Mouse (Mus musculus) lung, postnatal 0 days (tissue): Measurements from ENCODE around the gene Snta1.

ENCODE experiments used
- CTCF ChIP-seq: IDR thresholded peaks from 2 replicates; pipeline ENCODE4 v1.5.1; 2016; ENCODE audit warnings: antibody characterized with exemption, mild to moderate bottlenecking
- EP300 ChIP-seq: IDR thresholded peaks from 2 replicates; pipeline ENCODE4 v1.6.1; 2016; ENCODE audit warnings: antibody characterized with exemption, mild to moderate bottlenecking, control low read depth

DNA sequence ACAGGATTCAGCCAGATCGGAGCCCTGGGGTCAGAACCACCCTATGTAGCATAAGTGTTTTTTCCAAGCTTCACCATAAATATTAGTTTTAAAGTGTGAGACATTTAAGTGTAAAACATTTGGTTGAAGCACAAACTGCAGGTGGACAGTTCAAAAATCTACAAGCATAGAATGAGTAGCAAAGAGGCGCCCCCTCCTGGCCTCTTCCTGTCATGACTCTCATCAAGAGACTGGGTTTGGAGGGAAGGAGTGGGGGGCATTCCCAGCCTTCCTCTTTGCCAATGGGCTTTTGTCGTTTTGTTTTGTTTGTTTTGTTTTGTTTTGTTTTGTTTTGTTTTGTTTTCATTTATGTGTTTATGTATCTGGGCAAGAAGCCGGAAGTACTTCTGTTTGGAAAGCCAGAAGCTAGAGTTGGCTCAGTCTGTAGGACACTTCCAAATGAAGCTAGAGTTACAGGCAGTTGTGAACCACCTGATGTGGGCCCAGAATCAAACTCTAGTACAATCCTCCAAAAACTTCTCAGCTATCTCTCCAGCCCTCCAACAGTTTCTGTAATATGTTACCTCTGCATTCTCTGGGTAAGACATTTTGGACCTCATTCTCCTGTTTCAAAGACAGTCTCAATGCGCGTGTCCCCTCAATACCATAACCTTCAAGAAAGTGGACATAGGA is 33.8 kb downstream of the Snta1 start:
- TF ChIP-seq CTCF (peak; percentile 71), EP300 (no peak)
